Mouse (Mus musculus) kidney, postnatal 0 days (tissue): ENCODE data around the gene Ybx2. TPM values are rescaled to one million over a fixed set of nuclear protein-coding genes. Genes with fewer than 3 reads are reported as not detected.

ENCODE experiments used
- ATAC-seq: fragments of 200-750 bp; cut with Nextera tagmentation; replicated peaks from 2 replicates; pipeline ENCODE4 v1.8.0; 2017; ENCODE audit warnings: low read depth, moderate number of reproducible peaks, moderate TSS enrichment, moderate library complexity; ENCODE audit not compliant: low FRiP score
- DNase-seq: peaks from one replicate; pipeline ENCODE4 v3.0.0-alpha.2; 2016; ENCODE audit warnings: low spot score
- H3K27ac ChIP-seq: fragments of 300-500 bp; sonication (generic); 2 replicates; pipeline ENCODE4 v1.5.1; 2014; ENCODE audit warnings: mild to moderate bottlenecking
- H3K27me3 ChIP-seq: fragments of 300-500 bp; sonication (generic); 2 replicates; pipeline ENCODE4 v1.6.1; 2014; ENCODE audit warnings: low read length, mixed read lengths; ENCODE audit not compliant: insufficient read depth
- H3K36me3 ChIP-seq: fragments of 300-500 bp; sonication (generic); 2 replicates; pipeline ENCODE4 v1.6.1; 2014; ENCODE audit warnings: low read length, mixed read lengths; ENCODE audit not compliant: insufficient read depth
- H3K4me1 ChIP-seq: fragments of 300-500 bp; sonication (generic); replicated peaks from 2 replicates; pipeline ENCODE4 v1.6.1; 2014; ENCODE audit warnings: antibody characterized with exemption, low read length, mixed read lengths; ENCODE audit not compliant: insufficient read depth
- H3K4me2 ChIP-seq: fragments of 300-500 bp; sonication (generic); 2 replicates; pipeline ENCODE4 v1.6.1; 2014; ENCODE audit warnings: mild to moderate bottlenecking, low read length, moderate library complexity, mixed read lengths
- H3K4me3 ChIP-seq: fragments of 300-500 bp; sonication (generic); replicated peaks from 2 replicates; pipeline ENCODE4 v1.5.1; 2014; ENCODE audit warnings: low read depth, low read length
- H3K9ac ChIP-seq: fragments of 300-500 bp; sonication (generic); 2 replicates; pipeline ENCODE4 v1.6.1; 2014; ENCODE audit warnings: low read depth, low read length
- H3K9me3 ChIP-seq: fragments of 300-500 bp; sonication (generic); replicated peaks from 2 replicates; pipeline ENCODE4 v1.6.1; 2016; ENCODE audit warnings: low read length, inconsistent platforms, mixed read lengths
- CTCF ChIP-seq: IDR thresholded peaks from 2 replicates; pipeline ENCODE4 v1.5.1; 2016; ENCODE audit warnings: antibody characterized with exemption, low read depth, mild to moderate bottlenecking, moderate library complexity
- WGBS: fragments of 180-500 bp; shearing (Covaris S2); extraction: QIAGEN DNeasy Blood & Tissue Kit; methylation state at CpG from one replicate; pipeline ENCODE4 v1.1.7; 2014; 5-methylcytosine and 5-hydroxymethylcytosine counted together
- polyA plus RNA-seq: library from polyadenylated mRNA; unstranded; fragments of >200 nt; fragmentation: Nextera tagmentation; extraction: Ambion mirVana; gene quantifications from 2 replicates; pipeline ENCODE4 v1.2.1, GENCODE M21; 2015

The Ybx2 gene
- polyA plus RNA-seq, 1 experiment from 2014 or later: 6.8 TPM

GRCm38 (mm10) chr11:69909174-69909573 lies 26.4 kb upstream of the Ybx2 start:
- 91% methylated on average over 5 of the region's 5 CpGs for WGBS
- no peaks in the 10 kb centered on the region; the same call in 1 of the 2 replicates for H3K4me1 ChIP-seq
- DNase-seq (no peak), ATAC-seq (no peak)
- no peak overlapping the region for H3K9ac ChIP-seq
- H3K27ac ChIP-seq: no peak overlapping the region
- peaks cover 75% of the 10 kb centered on the region for H3K36me3 ChIP-seq
- no peak for TF ChIP-seq CTCF
- no peaks in the 10 kb centered on the region for H3K27me3 ChIP-seq
- peak overlapping the region; percentile 5; the same call in 1 of the 2 replicates for H3K4me2 ChIP-seq
- H3K4me3 ChIP-seq: no peak overlapping the region
- H3K9me3 ChIP-seq: no peaks in the 10 kb centered on the region

GRCm38 (mm10) chr11:69910177-69910576 lies 25.4 kb upstream of the Ybx2 start:
- Histone ChIP-seq H3K9me3 (no peaks in the 10 kb centered on the region), H3K4me3 (no peak overlapping the region), H3K4me2 (no peak overlapping the region), H3K36me3 (peaks cover 70% of the 10 kb centered on the region), H3K27ac (peak overlapping the region; percentile 50; the same call in 1 of the 2 replicates), H3K4me1 (peaks cover 7% of the 10 kb centered on the region; the same call in 1 of the 2 replicates), H3K27me3 (no peaks in the 10 kb centered on the region), H3K9ac (no peak overlapping the region; the same call in 1 of the 2 replicates)
- no peak for ATAC-seq
- DNase-seq: no peak
- no peak for TF ChIP-seq CTCF
- WGBS: 92% methylated on average over 8 of the region's 8 CpGs

GRCm38 (mm10) chr11:69910781-69911560 lies 24.6 kb upstream of the Ybx2 start:
- no peak overlapping the region for H3K4me2 ChIP-seq
- H3K4me3 ChIP-seq: no peak overlapping the region
- H3K27ac ChIP-seq: peak overlapping the region; percentile 50
- no peak for TF ChIP-seq CTCF
- no peaks in the 10 kb centered on the region for H3K27me3 ChIP-seq
- no peaks in the 10 kb centered on the region for H3K9me3 ChIP-seq
- 89% methylated on average over 17 of the region's 17 CpGs for WGBS
- ATAC-seq (peak; percentile 52), DNase-seq (no peak)
- H3K4me1 ChIP-seq: peaks cover 7% of the 10 kb centered on the region; the same call in 1 of the 2 replicates
- H3K36me3 ChIP-seq: peaks cover 70% of the 10 kb centered on the region
- H3K9ac ChIP-seq: no peak overlapping the region

GRCm38 (mm10) chr11:69911701-69912100 lies 23.9 kb upstream of the Ybx2 start:
- Histone ChIP-seq H3K9me3 (no peaks in the 10 kb centered on the region), H3K27me3 (no peaks in the 10 kb centered on the region), H3K4me2 (no peak overlapping the region), H3K4me1 (peaks cover 7% of the 10 kb centered on the region; the same call in 1 of the 2 replicates), H3K9ac (no peak overlapping the region), H3K27ac (no peak overlapping the region), H3K4me3 (no peak overlapping the region), H3K36me3 (peaks cover 68% of the 10 kb centered on the region)
- no peak for DNase-seq
- TF ChIP-seq CTCF: no peak
- no peak for ATAC-seq
- WGBS: 92% methylated on average over 6 of the region's 6 CpGs

GRCm38 (mm10) chr11:69912716-69913530 lies 22.7 kb upstream of the Ybx2 start:
- peak overlapping the region; percentile 82; the same call in 1 of the 2 replicates for H3K9ac ChIP-seq
- H3K4me2 ChIP-seq: peak overlapping the region; percentile 99
- peak overlapping the region; percentile 86; the same call in 1 of the 2 replicates for H3K27ac ChIP-seq
- DNase-seq (no peak), ATAC-seq (no peak)
- H3K4me3 ChIP-seq: peak overlapping the region; percentile 64; the same call in 1 of the 2 replicates
- H3K4me1 ChIP-seq: peaks cover 7% of the 10 kb centered on the region; the same call in 1 of the 2 replicates
- H3K9me3 ChIP-seq: no peaks in the 10 kb centered on the region
- H3K27me3 ChIP-seq: no peaks in the 10 kb centered on the region
- 75% methylated on average over 15 of the region's 15 CpGs for WGBS
- H3K36me3 ChIP-seq: peaks cover 66% of the 10 kb centered on the region
- no peak for TF ChIP-seq CTCF

- Histone ChIP-seq H3K27me3 (no peaks in the 10 kb centered on the region), H3K9me3 (no peaks in the 10 kb centered on the region), H3K27ac (peak within 1 kb of the TSS; percentile 86), H3K4me3 (peak within 1 kb of the TSS; percentile 64), H3K4me2 (peak within 1 kb of the TSS; percentile 99), H3K9ac (peak within 1 kb of the TSS; percentile 82), H3K4me1 (peaks cover 9% of the 10 kb centered on the region), H3K36me3 (peaks cover 66% of the 10 kb centered on the region)
- DNase-seq (peak; percentile 97), ATAC-seq (peak; percentile 79)
- WGBS: 2% methylated on average over 61 of the region's 61 CpGs
- no peak for TF ChIP-seq CTCF
Measured at GRCm38 (mm10) chr11:69913554-69914371, 21.8 kb upstream of the Ybx2 start, which contains the start of gene Gps2. Gene Gps2 (plus strand): TSS chr11:69913888.
